Mouse (Mus musculus) neural tube, embryonic 11.5 days (tissue): Measurements from ENCODE around the gene Zfp410. TPM values are rescaled to one million over a fixed set of nuclear protein-coding genes. Genes with fewer than 3 reads are reported as not detected.

Source experiments
- ATAC-seq: fragments of 200-750 bp; cut with Nextera tagmentation; 2 replicates; pipeline ENCODE4 v1.8.0; 2017; ENCODE audit warnings: moderate number of reproducible peaks, mild to moderate bottlenecking, moderate TSS enrichment, moderate library complexity; ENCODE audit not compliant: insufficient read depth, low FRiP score, low TSS enrichment
- DNase-seq: peaks from one replicate; pipeline ENCODE4 v3.0.0-alpha.2; 2015; ENCODE audit warnings: low spot score
- H3K27ac ChIP-seq: fragments of 300-500 bp; sonication (generic); 2 replicates; pipeline ENCODE4 v1.5.1; 2014; ENCODE audit warnings: low read depth, mild to moderate bottlenecking, low read length
- H3K27me3 ChIP-seq: fragments of 300-500 bp; sonication (generic); 2 replicates; pipeline ENCODE4 v1.6.1; 2014; ENCODE audit warnings: mild to moderate bottlenecking, low read length, mixed read lengths; ENCODE audit not compliant: control insufficient read depth, insufficient read depth
- H3K36me3 ChIP-seq: fragments of 300-500 bp; sonication (generic); 2 replicates; pipeline ENCODE4 v1.6.1; 2014; ENCODE audit warnings: mild to moderate bottlenecking, low read length, moderate library complexity, mixed read lengths; ENCODE audit not compliant: control insufficient read depth, insufficient read depth
- H3K4me1 ChIP-seq: fragments of 300-500 bp; sonication (generic); 2 replicates; pipeline ENCODE4 v1.6.1; 2014; ENCODE audit warnings: low read length, mixed read lengths; ENCODE audit not compliant: control insufficient read depth, insufficient read depth
- H3K4me2 ChIP-seq: fragments of 300-500 bp; sonication (generic); 2 replicates; pipeline ENCODE4 v1.6.1; 2014; ENCODE audit warnings: low read depth, mild to moderate bottlenecking, moderate library complexity
- H3K4me3 ChIP-seq: fragments of 300-500 bp; sonication (generic); 2 replicates; pipeline ENCODE4 v1.5.1; 2014; ENCODE audit warnings: low read depth, low read length
- H3K9ac ChIP-seq: fragments of 300-500 bp; sonication (generic); 2 replicates; pipeline ENCODE4 v1.6.1; 2014; ENCODE audit warnings: mild to moderate bottlenecking, low read length
- H3K9me3 ChIP-seq: fragments of 300-500 bp; sonication (generic); 2 replicates; pipeline ENCODE4 v1.6.1; 2016; ENCODE audit warnings: low read length; ENCODE audit not compliant: control insufficient read depth
- WGBS: fragments of 180-500 bp; shearing (Covaris S2); extraction: QIAGEN DNeasy Blood & Tissue Kit; methylation state at CpG from one replicate; pipeline ENCODE4 v1.1.7; 2014; 5-methylcytosine and 5-hydroxymethylcytosine counted together
- polyA plus RNA-seq: library from polyadenylated mRNA; unstranded; fragments of >200 nt; fragmentation: Nextera tagmentation; extraction: Ambion mirVana; gene quantifications from 2 replicates; pipeline ENCODE4 v1.2.1, GENCODE M21; 2014

Gene Zfp410
- polyA plus RNA-seq, 1 experiment from 2014 or later, result 119 TPM

- Histone ChIP-seq H3K27ac (no peak overlapping the region), H3K4me2 (no peak overlapping the region), H3K9me3 (no peaks in the 10 kb centered on the region), H3K36me3 (no peaks in the 10 kb centered on the region), H3K27me3 (no peaks in the 10 kb centered on the region), H3K4me1 (no peaks in the 10 kb centered on the region), H3K4me3 (no peak overlapping the region), H3K9ac (no peak overlapping the region)
- 96% methylated on average over 4 of the region's 4 CpGs for WGBS
- DNase-seq (no peak), ATAC-seq (no peak)
Observed at GRCm38 (mm10) chr12:84392681-84393080, 76.0 kb downstream of the Zfp410 start.

Other genes starting within 250 kb of the Zfp410 start
- gene Acot5, start 247.5 kb upstream of the Zfp410 start, polyA plus RNA-seq, result not detected in 2 replicates
- gene Acot6, start 216.2 kb upstream of the Zfp410 start, polyA plus RNA-seq, result 0.82 and 1.3 TPM in 2 replicates
- gene Dnal1, start 202.5 kb upstream of the Zfp410 start, polyA plus RNA-seq, result 5.5 and 6.2 TPM in 2 replicates
- gene Pnma1, start 168.4 kb upstream of the Zfp410 start, polyA plus RNA-seq, result 1.6 and 2.5 TPM in 2 replicates
- 4.4 and 5.9 TPM in 2 replicates for gene Elmsan1, start 98.0 kb upstream of the Zfp410 start, polyA plus RNA-seq
- 15.5 and 16.4 TPM in 2 replicates for gene Ptgr2, start 31.6 kb upstream of the Zfp410 start, polyA plus RNA-seq
- gene Coq6, start 44.8 kb downstream of the Zfp410 start, polyA plus RNA-seq, result 43.0 and 44.5 TPM in 2 replicates
- 7.5 and 9.7 TPM in 2 replicates for gene Fam161b, start 45.0 kb downstream of the Zfp410 start, polyA plus RNA-seq
- 9.9 and 12.4 TPM in 2 replicates for gene Entpd5, start 92.2 kb downstream of the Zfp410 start, polyA plus RNA-seq
- 0.84 and 1.2 TPM in 2 replicates for gene Bbof1, start 92.2 kb downstream of the Zfp410 start, polyA plus RNA-seq
- gene Rnf113a2, start 100.3 kb downstream of the Zfp410 start, polyA plus RNA-seq, result 28.1 and 29.7 TPM in 2 replicates
- gene Aldh6a1, start 134.2 kb downstream of the Zfp410 start, polyA plus RNA-seq, result 22.3 and 25.7 TPM in 2 replicates
- 33.7 and 36.1 TPM in 2 replicates for gene Lin52, start 134.6 kb downstream of the Zfp410 start, polyA plus RNA-seq